Mouse (Mus musculus): Measurements from ENCODE around the gene Panx3.

DNA sequence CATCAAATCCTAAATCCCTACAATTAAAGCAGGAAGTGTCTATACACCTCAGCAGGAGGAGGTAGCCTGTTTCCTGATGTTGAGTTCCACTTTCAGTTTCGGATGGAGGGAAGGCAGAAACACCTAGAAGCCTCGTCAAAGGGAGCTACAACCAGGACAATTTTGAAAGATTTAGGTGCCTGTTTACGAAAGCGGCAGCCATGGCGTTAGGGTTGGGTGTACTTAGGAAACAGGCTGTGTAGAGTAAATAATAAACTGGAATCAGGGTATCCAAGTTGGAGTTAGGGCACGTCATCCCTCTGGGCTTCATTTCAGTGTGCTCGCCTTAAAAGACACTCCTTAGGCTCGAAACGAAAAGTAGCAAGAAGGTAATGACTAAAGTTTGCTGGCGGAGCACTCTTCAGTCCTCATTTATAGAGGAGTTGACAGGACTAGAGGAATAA is 12.6 kb downstream of the Panx3 start:
- TF ChIP-seq CTCF (IDR thresholded peaks at IDR 0.05; ENCODE audit: borderline replicate concordance, insufficient read depth, low read length): no peak
- no peak for TF ChIP-seq POLR2A (IDR thresholded peaks at IDR 0.05; ENCODE audit: low read depth, low read length)
